Mouse (Mus musculus): ENCODE results near the gene Samm50.

Gene Samm50

GRCm38 (mm10) chr15:84234794-84235581 is 42.9 kb downstream of the Samm50 start:
- no peak for ATAC-seq (ENCODE audit: insufficient number of reproducible peaks, low FRiP score, low TSS enrichment)

GRCm38 (mm10) chr15:84235646-84236045 is 43.6 kb downstream of the Samm50 start:
- ATAC-seq (ENCODE audit: insufficient number of reproducible peaks, low FRiP score, low TSS enrichment) = no peak

GRCm38 (mm10) chr15:84238552-84238951 is 46.5 kb downstream of the Samm50 start:
- no peak for ATAC-seq (ENCODE audit: insufficient number of reproducible peaks, low FRiP score, low TSS enrichment)

GRCm38 (mm10) chr15:84238991-84239401 is 47.0 kb downstream of the Samm50 start:
- no peak for ATAC-seq (ENCODE audit: insufficient number of reproducible peaks, low FRiP score, low TSS enrichment)

GRCm38 (mm10) chr15:84241520-84241919 is 49.5 kb downstream of the Samm50 start:
- no peak for ATAC-seq (ENCODE audit: insufficient number of reproducible peaks, low FRiP score, low TSS enrichment)

GRCm38 (mm10) chr15:84245104-84245503 is 53.1 kb downstream of the Samm50 start:
- ATAC-seq (ENCODE audit: insufficient number of reproducible peaks, low FRiP score, low TSS enrichment) = no peak

- no peak for ATAC-seq (ENCODE audit: insufficient number of reproducible peaks, low FRiP score, low TSS enrichment)
Measured at GRCm38 (mm10) chr15:84246195-84246594, 54.2 kb downstream of the Samm50 start.

GRCm38 (mm10) chr15:84247309-84247708 is 55.3 kb downstream of the Samm50 start:
- no peak for ATAC-seq (ENCODE audit: insufficient number of reproducible peaks, low FRiP score, low TSS enrichment)

- ATAC-seq (ENCODE audit: insufficient number of reproducible peaks, low FRiP score, low TSS enrichment) = no peak
Measured at GRCm38 (mm10) chr15:84251227-84251626, 59.2 kb downstream of the Samm50 start.

GRCm38 (mm10) chr15:84252645-84253044 is 60.6 kb downstream of the Samm50 start:
- no peak for ATAC-seq (ENCODE audit: insufficient number of reproducible peaks, low FRiP score, low TSS enrichment)

GRCm38 (mm10) chr15:84253757-84254156 is 61.7 kb downstream of the Samm50 start:
- peak; percentile 50; the same call in 1 of the 2 replicates for ATAC-seq (ENCODE audit: insufficient number of reproducible peaks, low FRiP score, low TSS enrichment)

GRCm38 (mm10) chr15:84254387-84254786 is 62.3 kb downstream of the Samm50 start:
- ATAC-seq (ENCODE audit: insufficient number of reproducible peaks, low FRiP score, low TSS enrichment) = no peak

GRCm38 (mm10) chr15:84256254-84256850 is 64.3 kb downstream of the Samm50 start:
- ATAC-seq (ENCODE audit: insufficient number of reproducible peaks, low FRiP score, low TSS enrichment) = no peak

- ATAC-seq (ENCODE audit: insufficient number of reproducible peaks, low FRiP score, low TSS enrichment) = no peak
Measured at GRCm38 (mm10) chr15:84256864-84257263, 64.8 kb downstream of the Samm50 start.

- ATAC-seq (ENCODE audit: insufficient number of reproducible peaks, low FRiP score, low TSS enrichment) = no peak
Measured at GRCm38 (mm10) chr15:84258602-84259355, 66.7 kb downstream of the Samm50 start.

- ATAC-seq (ENCODE audit: insufficient number of reproducible peaks, low FRiP score, low TSS enrichment) = no peak
Measured at GRCm38 (mm10) chr15:84260123-84260822, 68.2 kb downstream of the Samm50 start.

- ATAC-seq (ENCODE audit: insufficient number of reproducible peaks, low FRiP score, low TSS enrichment) = no peak
Measured at GRCm38 (mm10) chr15:84262630-84263029, 70.6 kb downstream of the Samm50 start.

- ATAC-seq (ENCODE audit: insufficient number of reproducible peaks, low FRiP score, low TSS enrichment) = no peak
Measured at GRCm38 (mm10) chr15:84263573-84263972, 71.5 kb downstream of the Samm50 start.

GRCm38 (mm10) chr15:84265141-84265540 is 73.1 kb downstream of the Samm50 start:
- ATAC-seq (ENCODE audit: insufficient number of reproducible peaks, low FRiP score, low TSS enrichment) = no peak

GRCm38 (mm10) chr15:84266290-84266689 is 74.2 kb downstream of the Samm50 start:
- ATAC-seq (ENCODE audit: insufficient number of reproducible peaks, low FRiP score, low TSS enrichment) = no peak

All from cerebellum, adult (tissue).